Comparison of ENCODE assay signal across 27 mouse cellular contexts in genomic region chr2:109504906-109505305, GRCm38 (mm10).
DNase-seq lines count a peak whose midpoint lies in the region; ATAC-seq and TF ChIP-seq lines count a peak whose summit lies in the region.
"Had no signal": no experiment of that assay in that cellular context is flagged by ENCODE, and none has a peak within 500 bp of the region (broad histone marks: within the 10 kb centered on the region; RNA-seq: fewer than 3 reads in every experiment).

No protein-coding gene starts in this region.

- no peak overlapping the region for H3K9ac ChIP-seq in kidney, embryonic 14.5 days (ENCODE audit: low read depth, low read length)
- no peak overlapping the region for H3K9ac ChIP-seq in neural tube, embryonic 11.5 days (ENCODE audit: low read length)
- H3K9ac ChIP-seq in neural tube, embryonic 15.5 days (replicated peaks), result no peak overlapping the region
- H3K9ac ChIP-seq in stomach, postnatal 0 days (ENCODE audit: low read length), result no peak overlapping the region
- H3K9ac ChIP-seq in midbrain, embryonic 11.5 days (ENCODE audit: low read length), result no peak overlapping the region
- H3K9ac ChIP-seq: embryonic facial prominence, embryonic 13.5 days; hindbrain, embryonic 15.5 days; lung, embryonic 15.5 days; midbrain, embryonic 13.5 days had no signal

- no peaks in the 10 kb centered on the region for H3K9me3 ChIP-seq in kidney, embryonic 14.5 days (ENCODE audit: control insufficient read depth, low read length)
- no peaks in the 10 kb centered on the region for H3K9me3 ChIP-seq in neural tube, embryonic 11.5 days (ENCODE audit: control insufficient read depth, low read length)
- H3K9me3 ChIP-seq in neural tube, embryonic 15.5 days (replicated peaks), result no peaks in the 10 kb centered on the region
- H3K9me3 ChIP-seq in embryonic facial prominence, embryonic 10.5 days, result no peaks in the 10 kb centered on the region
- H3K9me3 ChIP-seq in stomach, postnatal 0 days (ENCODE audit: control insufficient read depth, low read length), result no peaks in the 10 kb centered on the region
- H3K9me3 ChIP-seq in midbrain, embryonic 11.5 days (ENCODE audit: control insufficient read depth, low read length), result no peaks in the 10 kb centered on the region
- H3K9me3 ChIP-seq: embryonic facial prominence, embryonic 13.5 days; hindbrain, embryonic 15.5 days; lung, embryonic 15.5 days; midbrain, embryonic 13.5 days had no signal

- H3K4me3 ChIP-seq in kidney, embryonic 14.5 days (ENCODE audit: low read length), result no peak overlapping the region
- no peak overlapping the region for H3K4me3 ChIP-seq in neural tube, embryonic 11.5 days (ENCODE audit: low read depth, low read length)
- H3K4me3 ChIP-seq in neural tube, embryonic 15.5 days (replicated peaks), result no peak overlapping the region
- no peak overlapping the region for H3K4me3 ChIP-seq in embryonic facial prominence, embryonic 10.5 days
- no peak overlapping the region for H3K4me3 ChIP-seq in stomach, postnatal 0 days (ENCODE audit: low read depth, low read length)
- no peak overlapping the region for H3K4me3 ChIP-seq in midbrain, embryonic 11.5 days (ENCODE audit: low read depth, low read length)
- H3K4me3 ChIP-seq: embryonic facial prominence, embryonic 13.5 days; hindbrain, embryonic 15.5 days; lung, embryonic 15.5 days; midbrain, embryonic 13.5 days had no signal

- peak; percentile 82 for ATAC-seq in kidney, embryonic 14.5 days (ENCODE audit: low FRiP score, low TSS enrichment)
- 0 out of 2 replicates have a peak, but pooled peaks have one; percentile 28 for ATAC-seq in neural tube, embryonic 11.5 days (ENCODE audit: insufficient read depth, low FRiP score, low TSS enrichment)
- ATAC-seq in neural tube, embryonic 15.5 days (ENCODE audit: low FRiP score), result no peak
- ATAC-seq in stomach, postnatal 0 days (ENCODE audit: low FRiP score, low TSS enrichment), result no peak
- no peak for ATAC-seq in midbrain, embryonic 11.5 days (ENCODE audit: low FRiP score)
- ATAC-seq: forebrain, embryonic 16.5 days; midbrain, embryonic 13.5 days had no signal

- H3K27me3 ChIP-seq in kidney, embryonic 14.5 days (ENCODE audit: control insufficient read depth, insufficient read depth, low read length), result no peaks in the 10 kb centered on the region
- no peaks in the 10 kb centered on the region for H3K27me3 ChIP-seq in neural tube, embryonic 11.5 days (ENCODE audit: control insufficient read depth, insufficient read depth, low read length)
- 0 out of 2 replicates have a peak, but pooled peaks cover 3% of the 10 kb centered on the region for H3K27me3 ChIP-seq in neural tube, embryonic 15.5 days (replicated peaks)
- H3K27me3 ChIP-seq in embryonic facial prominence, embryonic 10.5 days (replicated peaks; ENCODE audit: low read depth, poor library complexity, severe bottlenecking), result no peaks in the 10 kb centered on the region
- no peaks in the 10 kb centered on the region for H3K27me3 ChIP-seq in stomach, postnatal 0 days (ENCODE audit: control insufficient read depth, insufficient read depth, low read length)
- H3K27me3 ChIP-seq in midbrain, embryonic 11.5 days (ENCODE audit: control insufficient read depth, insufficient read depth, low read length), result no peaks in the 10 kb centered on the region
- H3K27me3 ChIP-seq: embryonic facial prominence, embryonic 13.5 days; hindbrain, embryonic 15.5 days; lung, embryonic 15.5 days; midbrain, embryonic 13.5 days had no signal

- no peak for TF ChIP-seq CTCF in stomach, postnatal 0 days (IDR thresholded peaks at IDR 0.05; ENCODE audit: low read depth)

- no peak for DNase-seq in kidney, postnatal 36 days
- DNase-seq in neural tube, embryonic 11.5 days (ENCODE audit: low spot score), result no peak
- DNase-seq in embryonic facial prominence, embryonic 10.5 days (ENCODE audit: low spot score), result peak; percentile 43
- DNase-seq in stomach, postnatal 0 days (ENCODE audit: low spot score), result no peak
- no peak for DNase-seq in midbrain, embryonic 11.5 days (ENCODE audit: low spot score, missing footprints)
- no peak for DNase-seq in retina, embryonic 14.5 days (ENCODE audit: low spot score)
- DNase-seq: adrenal gland, postnatal 36 days; B cell, adult 2 months; cerebellum, adult 18-20 months; cerebellum, postnatal 10 days; gastrocnemius, postnatal 36 days; heart, adult 18-20 months; heart, postnatal 36 days; kidney, adult 2 months; layer of hippocampus, adult 9-11 months; right cerebral cortex, adult 18-20 months; right cerebral cortex, postnatal 4 days; thymus, postnatal 14 days had no signal

- no peak overlapping the region for H3K27ac ChIP-seq in kidney, embryonic 14.5 days (ENCODE audit: low read depth, low read length)
- H3K27ac ChIP-seq in neural tube, embryonic 11.5 days (ENCODE audit: low read depth, low read length), result no peak overlapping the region
- H3K27ac ChIP-seq in neural tube, embryonic 15.5 days (replicated peaks), result no peak overlapping the region
- H3K27ac ChIP-seq in embryonic facial prominence, embryonic 10.5 days (replicated peaks), result no peak overlapping the region
- no peak overlapping the region for H3K27ac ChIP-seq in stomach, postnatal 0 days (replicated peaks)
- no peak overlapping the region for H3K27ac ChIP-seq in midbrain, embryonic 11.5 days (ENCODE audit: low read depth, low read length)
- H3K27ac ChIP-seq: embryonic facial prominence, embryonic 13.5 days; hindbrain, embryonic 15.5 days; lung, embryonic 15.5 days; midbrain, embryonic 13.5 days had no signal

- 13% methylated on average over 6 of the region's 6 CpGs for WGBS in kidney, embryonic 14.5 days
- 66% methylated on average over 6 of the region's 6 CpGs for WGBS in neural tube, embryonic 11.5 days
- WGBS in neural tube, embryonic 15.5 days, result 74% methylated on average over 6 of the region's 6 CpGs
- 33% methylated on average over 6 of the region's 6 CpGs for WGBS in embryonic facial prominence, embryonic 10.5 days
- WGBS in stomach, postnatal 0 days, result 51% methylated on average over 6 of the region's 6 CpGs
- WGBS in midbrain, embryonic 11.5 days, result 76% methylated on average over 6 of the region's 6 CpGs

- H3K4me1 ChIP-seq in kidney, embryonic 14.5 days (ENCODE audit: control insufficient read depth, insufficient read depth, low read length), result no peaks in the 10 kb centered on the region
- H3K4me1 ChIP-seq in neural tube, embryonic 11.5 days (ENCODE audit: control insufficient read depth, insufficient read depth, low read length), result 0 out of 2 replicates have a peak, but pooled peaks cover under 1% of the 10 kb centered on the region
- peaks cover 6% of the 10 kb centered on the region for H3K4me1 ChIP-seq in neural tube, embryonic 15.5 days
- H3K4me1 ChIP-seq in embryonic facial prominence, embryonic 10.5 days, result peaks cover 14% of the 10 kb centered on the region
- no peaks in the 10 kb centered on the region for H3K4me1 ChIP-seq in stomach, postnatal 0 days (replicated peaks; ENCODE audit: control insufficient read depth, insufficient read depth)
- H3K4me1 ChIP-seq in midbrain, embryonic 11.5 days (ENCODE audit: control insufficient read depth, insufficient read depth, low read length), result no peaks in the 10 kb centered on the region
- H3K4me1 ChIP-seq: lung, embryonic 15.5 days; midbrain, embryonic 13.5 days had no signal

- TF ChIP-seq EP300 in stomach, postnatal 0 days (optimal IDR thresholded peaks at IDR 0.05), result peak; percentile 15

- no peak overlapping the region for H3K4me2 ChIP-seq in kidney, embryonic 14.5 days (replicated peaks; ENCODE audit: low read depth, low read length)
- no peak overlapping the region for H3K4me2 ChIP-seq in neural tube, embryonic 11.5 days (ENCODE audit: low read depth)
- H3K4me2 ChIP-seq in neural tube, embryonic 15.5 days, result no peak overlapping the region
- no peak overlapping the region for H3K4me2 ChIP-seq in stomach, postnatal 0 days (replicated peaks; ENCODE audit: low read depth)
- no peak overlapping the region for H3K4me2 ChIP-seq in midbrain, embryonic 11.5 days
- H3K4me2 ChIP-seq: embryonic facial prominence, embryonic 13.5 days; heart, embryonic 11.5 days; hindbrain, embryonic 15.5 days; liver, embryonic 11.5 days; lung, embryonic 15.5 days; midbrain, embryonic 13.5 days had no signal

- H3K36me3 ChIP-seq in kidney, embryonic 14.5 days (ENCODE audit: control insufficient read depth, insufficient read depth, low read length), result no peaks in the 10 kb centered on the region
- no peaks in the 10 kb centered on the region for H3K36me3 ChIP-seq in neural tube, embryonic 11.5 days (ENCODE audit: control insufficient read depth, insufficient read depth, low read length)
- no peaks in the 10 kb centered on the region for H3K36me3 ChIP-seq in neural tube, embryonic 15.5 days
- H3K36me3 ChIP-seq in embryonic facial prominence, embryonic 10.5 days (replicated peaks), result no peaks in the 10 kb centered on the region
- no peaks in the 10 kb centered on the region for H3K36me3 ChIP-seq in stomach, postnatal 0 days (ENCODE audit: control insufficient read depth, insufficient read depth, low read length)
- no peaks in the 10 kb centered on the region for H3K36me3 ChIP-seq in midbrain, embryonic 11.5 days (ENCODE audit: control insufficient read depth, insufficient read depth, low read length)
- H3K36me3 ChIP-seq: embryonic facial prominence, embryonic 13.5 days; hindbrain, embryonic 15.5 days; lung, embryonic 15.5 days; midbrain, embryonic 13.5 days had no signal

Comparison
In these comparisons a context has a peak if more than half of its experiments do, and no peak if none do; other contexts are left out.
1. ATAC-seq: peak in kidney, embryonic 14.5 days (single experiment) and neural tube, embryonic 11.5 days (single experiment); none in neural tube, embryonic 15.5 days (single experiment), stomach, postnatal 0 days (single experiment) and midbrain, embryonic 11.5 days (single experiment).